8 mouse cellular contexts compared by ENCODE assay signal in genomic region chr3:108652866-108653642, GRCm38 (mm10). TPM values are rescaled to one million over a fixed set of nuclear protein-coding genes. Genes with fewer than 3 reads are reported as not detected.
DNase-seq lines count a peak whose midpoint lies in the region; ATAC-seq lines count a peak whose summit lies in the region.

No protein-coding gene starts in this region.

- ATAC-seq in common myeloid progenitor, adult 5-6 weeks (replicated peaks; ENCODE audit: low read depth, poor library complexity, severe bottlenecking), result peak; percentile 31; the same call in 1 of the 2 replicates
- peak; percentile 47 for ATAC-seq in inflammation-experienced regulatory T-cells, adult 6 months
- ATAC-seq in midbrain, embryonic 14.5 days (ENCODE audit: low FRiP score, low TSS enrichment), result no peak

- no peaks in the 10 kb centered on the region for H3K36me3 ChIP-seq in midbrain, embryonic 14.5 days (ENCODE audit: control insufficient read depth, insufficient read depth, low read length)

- H3K4me3 ChIP-seq in midbrain, embryonic 14.5 days (replicated peaks; ENCODE audit: low read depth, low read length), result no peak overlapping the region

- H3K4me2 ChIP-seq in midbrain, embryonic 14.5 days (ENCODE audit: low read length), result peak overlapping the region; percentile 32; the same call in 1 of the 2 replicates

- WGBS in midbrain, embryonic 14.5 days, result 25% methylated on average over 9 of the region's 9 CpGs

- no peak overlapping the region for H3K27ac ChIP-seq in midbrain, embryonic 14.5 days (replicated peaks; ENCODE audit: low read depth, low read length)

- no peak overlapping the region for H3K9ac ChIP-seq in midbrain, embryonic 14.5 days (replicated peaks; ENCODE audit: low read length)

- DNase-seq in thymus, postnatal 0 days (ENCODE audit: low spot score), result peak; percentile 21
- DNase-seq in thymus, postnatal 14 days, result no peak
- peak; percentile 14 for DNase-seq in midbrain, embryonic 14.5 days
- no peak for DNase-seq in adrenal gland, postnatal 10 days
- DNase-seq in right cerebral cortex, postnatal 36 days (ENCODE audit: low spot score in 2 of 2), result no peak
- no peak for DNase-seq in gastrocnemius, postnatal 4 days (ENCODE audit: low spot score in 2 of 2)

- peaks cover 10% of the 10 kb centered on the region; the same call in 1 of the 2 replicates for H3K4me1 ChIP-seq in midbrain, embryonic 14.5 days (ENCODE audit: control insufficient read depth, insufficient read depth, low read length)

- H3K9me3 ChIP-seq in midbrain, embryonic 14.5 days (ENCODE audit: control insufficient read depth, low read length), result no peaks in the 10 kb centered on the region

- H3K27me3 ChIP-seq in midbrain, embryonic 14.5 days (ENCODE audit: control insufficient read depth, insufficient read depth, low read length), result no peaks in the 10 kb centered on the region

RNA-seq across cellular contexts. Expression of gene Clcc1, which starts 0.7 kb away (rescaled TPM):
- polyA plus RNA-seq in thymus, postnatal 0 days (2015; fragmentation: Nextera tagmentation; extraction: Ambion mirVana), result 71.5 and 75.4 TPM in 2 replicates
- total RNA-seq in common myeloid progenitor, adult 5-6 weeks (2017), result 87.6 and 91.5 TPM in 2 replicates
- polyA plus RNA-seq in inflammation-experienced regulatory T-cells, adult 6 months (2017; shearing (Covaris generic)), result 10 to 100 TPM; 73.8 to 83.8 (median 74.3) TPM
- polyA plus RNA-seq in midbrain, embryonic 14.5 days (2014; fragmentation: Nextera tagmentation; extraction: Ambion mirVana), result 36.2 and 49.1 TPM in 2 replicates
- 10 to 100 TPM; 33.7 to 37.9 TPM for total RNA-seq in adrenal gland, postnatal 10 days (2021)
- total RNA-seq in gastrocnemius, postnatal 4 days (2021), result 10 to 100 TPM; 38.2 to 45.0 TPM

Comparison
In these comparisons a context has a peak if more than half of its experiments do, and no peak if none do; other contexts are left out.
1. DNase-seq: peak in thymus, postnatal 0 days (single experiment) and midbrain, embryonic 14.5 days (single experiment); none in thymus, postnatal 14 days (single experiment), adrenal gland, postnatal 10 days (single experiment), right cerebral cortex, postnatal 36 days (0 of 2) and gastrocnemius, postnatal 4 days (0 of 2).